Mouse (Mus musculus): ENCODE results near the gene Robo1.

DNA sequence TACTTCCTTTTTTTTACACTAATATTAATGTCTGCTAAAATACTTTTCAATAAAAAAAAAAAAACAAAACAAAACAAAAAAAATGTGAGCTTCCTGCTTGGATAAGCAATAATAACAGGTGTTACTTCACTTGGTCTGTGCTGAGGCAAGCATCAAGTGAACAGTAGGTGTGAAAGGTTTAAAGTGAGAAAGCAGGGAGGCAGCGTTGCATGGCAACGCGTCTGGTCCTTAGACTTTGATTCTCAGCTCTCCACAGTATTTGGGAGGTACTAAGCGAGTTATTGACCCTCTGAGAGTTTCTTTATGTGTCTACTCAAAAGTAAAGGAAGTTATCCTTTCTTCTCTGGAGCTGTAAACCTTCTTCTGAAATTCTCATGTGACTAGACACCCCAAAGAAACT is 411.0 kb downstream of the Robo1 start:
- TF ChIP-seq POLR2A (IDR thresholded peaks at IDR 0.05; ENCODE audit: low read depth, low read length) (no peak), CTCF (conservative IDR thresholded peaks at IDR 0.05; ENCODE audit: insufficient read depth, insufficient read length, low read depth, low read length) (no peak)
